Mouse (Mus musculus) forebrain, embryonic 12.5 days (tissue): Measurements from ENCODE around the gene Cox5a. TPM values are rescaled to one million over a fixed set of nuclear protein-coding genes. Genes with fewer than 3 reads are reported as not detected.

ENCODE experiments used
- ATAC-seq: fragments of 200-750 bp; cut with Nextera tagmentation; 2 replicates; pipeline ENCODE4 v1.8.0; 2017; ENCODE audit warnings: moderate TSS enrichment; ENCODE audit not compliant: low FRiP score
- H3K27ac ChIP-seq: fragments of 300-500 bp; sonication (generic); 2 replicates; pipeline ENCODE4 v1.5.1; 2016; ENCODE audit warnings: mild to moderate bottlenecking
- H3K27me3 ChIP-seq: fragments of 300-500 bp; sonication (generic); 2 replicates; pipeline ENCODE4 v1.6.1; 2016; ENCODE audit warnings: mild to moderate bottlenecking
- H3K36me3 ChIP-seq: fragments of 300-500 bp; sonication (generic); replicated peaks from 2 replicates; pipeline ENCODE4 v1.6.1; 2016; ENCODE audit warnings: mild to moderate bottlenecking
- H3K4me1 ChIP-seq: fragments of 300-500 bp; sonication (generic); 2 replicates; pipeline ENCODE4 v1.6.1; 2016
- H3K4me2 ChIP-seq: fragments of 300-500 bp; sonication (generic); 2 replicates; pipeline ENCODE4 v1.6.1; 2016; ENCODE audit warnings: mild to moderate bottlenecking, moderate library complexity
- H3K4me3 ChIP-seq: fragments of 300-500 bp; sonication (generic); replicated peaks from 2 replicates; pipeline ENCODE4 v1.5.1; 2016; ENCODE audit warnings: mild to moderate bottlenecking
- H3K9ac ChIP-seq: fragments of 300-500 bp; sonication (generic); 2 replicates; pipeline ENCODE4 v1.6.1; 2016; ENCODE audit warnings: mild to moderate bottlenecking
- H3K9me3 ChIP-seq: fragments of 300-500 bp; sonication (generic); 2 replicates; pipeline ENCODE4 v1.6.1; 2016
- WGBS: fragments of 180-500 bp; shearing (Covaris S2); methylation state at CpG from one replicate; pipeline ENCODE4 v1.1.7; 2016; 5-methylcytosine and 5-hydroxymethylcytosine counted together
- polyA plus RNA-seq: library from polyadenylated mRNA; unstranded; fragments of >200 nt; fragmentation: Nextera tagmentation; extraction: Ambion mirVana; gene quantifications from 2 replicates; pipeline ENCODE4 v1.2.1, GENCODE M21; 2016

Gene Cox5a
- polyA plus RNA-seq, 1 experiment from 2014 or later = 697 TPM

DNA sequence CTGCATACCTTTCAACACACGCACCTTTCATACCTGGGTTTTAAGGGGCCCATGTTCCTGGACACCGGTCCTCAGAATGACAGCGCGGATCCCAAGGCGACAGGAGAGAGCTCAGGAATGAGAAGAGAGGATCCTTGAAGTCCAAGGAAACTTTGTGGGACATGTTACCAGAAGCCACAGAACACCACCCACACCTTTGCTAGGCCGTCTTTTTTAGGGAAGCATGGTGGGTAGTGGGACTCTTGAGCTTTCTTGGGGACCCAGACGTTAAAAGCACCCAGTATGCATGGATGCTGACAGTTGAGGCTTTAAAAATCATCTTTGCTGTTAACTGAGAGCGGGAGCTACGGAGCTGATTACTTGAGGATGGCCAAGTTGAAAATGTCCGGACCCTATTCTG, 16.2 kb upstream of the Cox5a start:
- Histone ChIP-seq H3K4me1 (peaks cover 51% of the 10 kb centered on the region), H3K36me3 (no peaks in the 10 kb centered on the region), H3K9me3 (no peaks in the 10 kb centered on the region), H3K27ac (no peak overlapping the region), H3K4me2 (peak overlapping the region; percentile 89), H3K4me3 (peak overlapping the region; percentile 44), H3K27me3 (peaks cover 74% of the 10 kb centered on the region), H3K9ac (0 out of 2 replicates have a peak overlapping the region, but pooled peaks have one; percentile 17)
- 50% methylated on average over 10 of the region's 10 CpGs for WGBS
- no peak for ATAC-seq

DNA sequence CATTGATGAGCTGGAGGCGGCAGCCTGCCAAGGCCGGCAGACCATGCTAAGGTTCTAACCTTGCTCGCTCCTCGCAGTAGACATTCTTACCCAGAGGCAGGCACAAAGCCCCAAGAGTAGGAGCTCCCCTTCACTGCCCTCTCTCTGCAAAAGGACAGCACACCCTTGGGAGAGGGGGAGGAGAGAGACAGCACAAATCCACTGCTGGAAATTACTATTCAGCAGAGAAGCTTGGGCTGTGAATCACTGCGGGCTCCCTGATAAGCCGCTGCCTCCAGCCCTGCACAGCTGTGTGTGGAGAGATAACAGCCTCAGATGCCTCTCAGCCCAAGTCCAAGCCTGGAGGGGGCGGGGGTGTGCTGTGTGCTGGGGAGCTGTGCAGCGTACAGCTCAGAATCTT, 15.4 kb upstream of the Cox5a start:
- Histone ChIP-seq H3K9ac (no peak overlapping the region), H3K4me3 (no peak overlapping the region)
- 3% methylated on average over 8 of the region's 8 CpGs for WGBS

DNA sequence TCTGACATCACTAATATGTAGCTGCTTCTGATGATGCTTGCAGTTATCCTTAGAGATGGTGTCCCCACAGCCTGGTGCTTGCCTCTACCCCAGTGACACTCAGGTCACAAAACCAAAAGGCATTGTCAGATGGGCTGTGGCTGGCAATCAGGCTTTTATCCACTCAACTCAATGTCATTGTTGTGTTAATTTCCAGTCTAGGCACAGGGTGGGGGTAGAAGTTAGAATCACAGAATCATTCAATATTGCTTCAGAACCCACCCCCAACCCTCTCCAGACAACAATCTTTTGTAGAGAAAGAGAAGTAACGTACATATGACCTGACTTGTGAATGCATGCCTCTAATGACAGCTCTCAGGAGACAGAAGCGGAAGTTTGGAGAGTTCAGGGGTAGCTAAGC, 10.5 kb upstream of the Cox5a start:
- Histone ChIP-seq H3K27me3 (peaks cover 17% of the 10 kb centered on the region), H3K4me2 (no peak overlapping the region), H3K36me3 (no peaks in the 10 kb centered on the region), H3K27ac (no peak overlapping the region), H3K4me3 (no peak overlapping the region), H3K4me1 (peaks cover 8% of the 10 kb centered on the region), H3K9me3 (no peaks in the 10 kb centered on the region), H3K9ac (no peak overlapping the region)
- no peak for ATAC-seq
- 51% methylated on average over 2 of the region's 2 CpGs for WGBS

More for the DNA sequence above, 15.4 kb upstream of the Cox5a start:
- H3K36me3 ChIP-seq = no peaks in the 10 kb centered on the region
- H3K9me3 ChIP-seq = no peaks in the 10 kb centered on the region
- H3K4me1 ChIP-seq = peaks cover 51% of the 10 kb centered on the region
- peak overlapping the region; percentile 17 for H3K4me2 ChIP-seq
- H3K27me3 ChIP-seq = peaks cover 66% of the 10 kb centered on the region
- peak; percentile 51 for ATAC-seq
- H3K27ac ChIP-seq = peak overlapping the region; percentile 33; the same call in 1 of the 2 replicates

GRCm38 (mm10) chr9:57517113-57517512, 4.0 kb upstream of the Cox5a start:
- peaks cover 10% of the 10 kb centered on the region for H3K4me1 ChIP-seq
- H3K27ac ChIP-seq = 0 out of 2 replicates have a peak overlapping the region, but pooled peaks have one; percentile 25
- H3K36me3 ChIP-seq = no peaks in the 10 kb centered on the region
- no peak overlapping the region for H3K4me3 ChIP-seq
- no peak overlapping the region for H3K4me2 ChIP-seq
- no peaks in the 10 kb centered on the region for H3K9me3 ChIP-seq
- no peaks in the 10 kb centered on the region for H3K27me3 ChIP-seq
- ATAC-seq = no peak
- no peak overlapping the region for H3K9ac ChIP-seq
- WGBS = 10% methylated on average over 3 of the region's 3 CpGs

GRCm38 (mm10) chr9:57520375-57521055, 559 bp upstream of the Cox5a start:
- H3K27ac ChIP-seq = peak overlapping the region; percentile 90

DNA sequence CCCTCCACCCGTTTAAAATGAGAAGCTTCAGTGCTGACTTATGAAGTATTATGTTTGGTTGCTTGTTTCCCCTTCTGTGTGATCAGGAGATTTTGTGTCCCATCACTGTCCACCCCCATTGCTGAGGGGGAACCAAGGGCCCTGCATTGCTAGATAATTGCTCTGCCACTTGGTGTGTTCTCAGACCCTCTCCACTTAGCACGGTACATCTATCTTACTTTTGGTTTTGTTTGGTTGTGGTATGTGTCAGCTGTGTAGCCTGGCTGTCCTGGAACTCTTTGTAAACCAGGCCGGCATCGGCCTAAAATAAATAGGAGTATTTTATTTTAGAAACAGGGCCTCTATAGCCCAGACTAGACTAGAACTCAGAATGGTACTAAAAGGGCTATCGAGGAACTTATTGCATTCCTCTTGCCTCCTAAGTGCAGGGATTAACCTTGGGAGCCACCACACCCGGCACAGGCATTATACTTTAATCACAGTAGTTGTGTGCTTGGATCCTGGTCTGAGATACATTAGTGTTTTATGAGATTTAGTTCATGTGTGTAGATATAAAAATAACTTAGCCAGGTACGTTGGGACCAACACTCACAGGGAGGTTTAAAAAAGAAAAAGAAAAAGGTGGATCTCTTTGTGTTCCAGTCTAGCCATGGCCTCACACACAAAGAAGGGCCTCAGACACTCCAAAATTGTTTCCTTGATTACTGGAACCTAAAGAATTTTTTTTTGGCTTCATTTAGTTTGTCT, 1.2 kb downstream of the Cox5a start:
- H3K4me3 ChIP-seq = peak overlapping the region; percentile 97
- H3K27ac ChIP-seq = no peak overlapping the region
- no peak for ATAC-seq
- H3K4me1 ChIP-seq = peaks cover 22% of the 10 kb centered on the region
- 42% methylated on average over 7 of the region's 7 CpGs for WGBS
- no peaks in the 10 kb centered on the region for H3K27me3 ChIP-seq
- no peaks in the 10 kb centered on the region for H3K9me3 ChIP-seq
- H3K4me2 ChIP-seq = peak overlapping the region; percentile 85
- no peaks in the 10 kb centered on the region for H3K36me3 ChIP-seq
- peak overlapping the region; percentile 97 for H3K9ac ChIP-seq

More at GRCm38 (mm10) chr9:57520375-57521055, 559 bp upstream of the Cox5a start:
- Histone ChIP-seq H3K4me2 (peak overlapping the region; percentile 85), H3K9ac (peak overlapping the region; percentile 97), H3K4me1 (peaks cover 26% of the 10 kb centered on the region), H3K4me3 (peak overlapping the region; percentile 97), H3K36me3 (no peaks in the 10 kb centered on the region), H3K27me3 (no peaks in the 10 kb centered on the region), H3K9me3 (no peaks in the 10 kb centered on the region)
- ATAC-seq = peak; percentile 24
- WGBS = 24% methylated on average over 16 of the region's 16 CpGs

DNA sequence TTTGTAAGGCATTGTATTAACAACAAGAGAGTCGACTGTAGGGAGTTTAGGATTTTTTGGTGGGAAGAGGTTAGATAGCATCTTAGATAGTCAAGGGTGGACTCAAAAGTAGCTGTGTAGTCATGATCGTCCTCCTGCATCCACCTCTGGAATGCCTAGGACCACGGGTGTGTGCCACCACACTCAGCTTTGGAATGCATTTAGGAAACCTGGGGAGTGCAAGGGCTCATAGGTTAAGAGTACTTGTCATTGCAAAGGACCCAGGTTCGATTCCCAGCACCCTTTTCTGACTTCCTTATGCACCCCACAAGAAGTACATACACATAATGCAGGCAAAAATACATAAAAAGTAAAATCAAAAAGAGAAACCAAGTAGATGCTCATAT, 1.8 kb downstream of the Cox5a start:
- no peaks in the 10 kb centered on the region for H3K36me3 ChIP-seq
- H3K27ac ChIP-seq = no peak overlapping the region
- no peak for ATAC-seq
- 84% methylated on average over 4 of the region's 4 CpGs for WGBS
- H3K27me3 ChIP-seq = no peaks in the 10 kb centered on the region
- peaks cover 22% of the 10 kb centered on the region for H3K4me1 ChIP-seq
- H3K4me2 ChIP-seq = peak overlapping the region; percentile 85
- H3K9me3 ChIP-seq = no peaks in the 10 kb centered on the region
- 0 out of 2 replicates have a peak overlapping the region, but pooled peaks have one; percentile 97 for H3K9ac ChIP-seq
- H3K4me3 ChIP-seq = peak overlapping the region; percentile 97; the same call in 1 of the 2 replicates

- Histone ChIP-seq H3K4me1 (peaks cover 22% of the 10 kb centered on the region), H3K4me3 (no peak overlapping the region), H3K9ac (no peak overlapping the region), H3K36me3 (no peaks in the 10 kb centered on the region), H3K27me3 (no peaks in the 10 kb centered on the region), H3K9me3 (no peaks in the 10 kb centered on the region), H3K27ac (no peak overlapping the region), H3K4me2 (no peak overlapping the region)
- no peak for ATAC-seq
- 90% methylated on average over 1 of the region's 1 CpGs for WGBS
These were observed 2.7 kb downstream of the Cox5a start for GRCm38 (mm10) chr9:57523754-57524153.

DNA sequence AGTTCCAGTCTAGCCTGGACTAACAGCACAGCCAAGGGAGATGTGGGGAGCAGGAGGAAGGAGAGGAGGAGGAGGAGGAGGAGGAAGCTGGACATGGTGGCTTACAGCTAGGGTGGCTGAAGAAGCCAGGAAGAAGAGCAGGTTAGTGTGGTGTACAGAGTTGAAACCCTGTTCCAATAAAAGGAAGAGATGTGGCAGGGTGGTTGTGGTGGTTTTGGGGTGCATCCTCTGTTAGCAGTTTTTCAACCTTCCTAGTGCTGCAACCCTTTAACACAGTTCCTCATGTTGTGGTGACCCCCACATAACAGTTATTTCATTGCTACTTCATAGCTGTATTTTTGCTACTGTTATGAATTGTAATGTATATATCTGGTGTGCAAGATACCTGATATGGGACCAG, 3.4 kb downstream of the Cox5a start:
- H3K36me3 ChIP-seq = no peaks in the 10 kb centered on the region
- peaks cover 22% of the 10 kb centered on the region for H3K4me1 ChIP-seq
- no peak overlapping the region for H3K27ac ChIP-seq
- H3K9me3 ChIP-seq = no peaks in the 10 kb centered on the region
- H3K9ac ChIP-seq = no peak overlapping the region
- no peak for ATAC-seq
- no peak overlapping the region for H3K4me2 ChIP-seq
- H3K4me3 ChIP-seq = no peak overlapping the region
- H3K27me3 ChIP-seq = no peaks in the 10 kb centered on the region

DNA sequence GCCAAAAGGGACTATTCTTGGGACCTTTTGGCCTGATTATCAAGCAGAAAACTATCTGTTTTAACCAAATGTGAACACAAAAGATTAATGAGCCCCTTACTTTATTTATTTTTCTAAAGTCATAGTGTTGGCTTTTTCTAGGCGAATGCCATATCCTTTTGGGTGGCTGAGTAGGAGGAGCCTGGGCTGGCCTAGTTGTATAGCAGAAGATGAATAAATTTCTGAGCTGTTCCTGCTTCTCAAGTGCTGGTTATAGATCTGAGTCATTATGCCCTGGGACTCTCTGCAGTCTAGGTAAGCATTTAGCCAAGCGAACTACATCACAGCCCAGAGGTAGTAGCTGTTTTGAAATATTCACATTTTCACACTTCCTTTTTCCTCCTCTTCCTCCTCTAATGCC, 4.4 kb downstream of the Cox5a start:
- no peak for ATAC-seq

GRCm38 (mm10) chr9:57526435-57526834, 5.4 kb downstream of the Cox5a start:
- no peak overlapping the region for H3K4me3 ChIP-seq
- no peak for ATAC-seq
- H3K4me2 ChIP-seq = no peak overlapping the region
- no peaks in the 10 kb centered on the region for H3K27me3 ChIP-seq
- no peak overlapping the region for H3K9ac ChIP-seq
- peaks cover 22% of the 10 kb centered on the region for H3K4me1 ChIP-seq
- no peaks in the 10 kb centered on the region for H3K9me3 ChIP-seq
- no peak overlapping the region for H3K27ac ChIP-seq
- peaks cover 13% of the 10 kb centered on the region for H3K36me3 ChIP-seq

More for the DNA sequence above, 4.4 kb downstream of the Cox5a start:
- no peaks in the 10 kb centered on the region for H3K27me3 ChIP-seq
- peaks cover 22% of the 10 kb centered on the region for H3K4me1 ChIP-seq
- no peak overlapping the region for H3K4me3 ChIP-seq
- H3K4me2 ChIP-seq = no peak overlapping the region
- 0 out of 2 replicates have a peak, but pooled peaks cover 6% of the 10 kb centered on the region for H3K36me3 ChIP-seq
- H3K9ac ChIP-seq = no peak overlapping the region
- 86% methylated on average over 2 of the region's 2 CpGs for WGBS
- no peak overlapping the region for H3K27ac ChIP-seq
- H3K9me3 ChIP-seq = no peaks in the 10 kb centered on the region

GRCm38 (mm10) chr9:57531946-57532345, 10.9 kb downstream of the Cox5a start:
- Histone ChIP-seq H3K9ac (no peak overlapping the region), H3K4me1 (peaks cover 4% of the 10 kb centered on the region), H3K27me3 (no peaks in the 10 kb centered on the region), H3K4me2 (no peak overlapping the region), H3K4me3 (no peak overlapping the region), H3K27ac (no peak overlapping the region), H3K9me3 (no peaks in the 10 kb centered on the region), H3K36me3 (peaks cover 46% of the 10 kb centered on the region)
- ATAC-seq = no peak
- 93% methylated on average over 1 of the region's 1 CpGs for WGBS
